Mouse (Mus musculus) intestine, embryonic 15.5 days (tissue): Measurements from ENCODE around the gene 9630041A04Rik. TPM values are rescaled to one million over a fixed set of nuclear protein-coding genes. Genes with fewer than 3 reads are reported as not detected.

Source experiments
- ATAC-seq: fragments of 200-750 bp; cut with Nextera tagmentation; 2 replicates; pipeline ENCODE4 v1.8.0; 2017; ENCODE audit warnings: moderate TSS enrichment, moderate library complexity
- H3K27ac ChIP-seq: fragments of 300-500 bp; sonication (generic); 2 replicates; pipeline ENCODE4 v1.5.1; 2015; ENCODE audit warnings: mild to moderate bottlenecking, inconsistent platforms
- H3K27me3 ChIP-seq: fragments of 300-500 bp; sonication (generic); replicated peaks from 2 replicates; pipeline ENCODE4 v1.6.1; 2015; ENCODE audit warnings: inconsistent platforms
- H3K36me3 ChIP-seq: fragments of 300-500 bp; sonication (generic); 2 replicates; pipeline ENCODE4 v1.6.1; 2015; ENCODE audit warnings: inconsistent platforms
- H3K4me1 ChIP-seq: fragments of 300-500 bp; sonication (generic); replicated peaks from 2 replicates; pipeline ENCODE4 v1.6.1; 2015; ENCODE audit warnings: inconsistent platforms
- H3K4me2 ChIP-seq: fragments of 300-500 bp; sonication (generic); replicated peaks from 2 replicates; pipeline ENCODE4 v1.6.1; 2015; ENCODE audit warnings: mild to moderate bottlenecking, inconsistent platforms
- H3K4me3 ChIP-seq: fragments of 300-500 bp; sonication (generic); replicated peaks from 2 replicates; pipeline ENCODE4 v1.5.1; 2015; ENCODE audit warnings: inconsistent platforms
- H3K9ac ChIP-seq: fragments of 300-500 bp; sonication (generic); 2 replicates; pipeline ENCODE4 v1.6.1; 2015; ENCODE audit warnings: inconsistent platforms
- H3K9me3 ChIP-seq: fragments of 300-500 bp; sonication (generic); 2 replicates; pipeline ENCODE4 v1.6.1; 2016; ENCODE audit warnings: inconsistent platforms
- WGBS: fragments of 180-500 bp; shearing (Covaris S2); methylation state at CpG from one replicate; pipeline ENCODE4 v1.1.7; 2015; 5-methylcytosine and 5-hydroxymethylcytosine counted together
- polyA plus RNA-seq: library from polyadenylated mRNA; unstranded; fragments of >200 nt; fragmentation: Nextera tagmentation; extraction: Ambion mirVana; gene quantifications from 2 replicates; pipeline ENCODE4 v1.2.1, GENCODE M21; 2015

9630041A04Rik gene
- 0.15 TPM in 2 replicates for polyA plus RNA-seq

DNA sequence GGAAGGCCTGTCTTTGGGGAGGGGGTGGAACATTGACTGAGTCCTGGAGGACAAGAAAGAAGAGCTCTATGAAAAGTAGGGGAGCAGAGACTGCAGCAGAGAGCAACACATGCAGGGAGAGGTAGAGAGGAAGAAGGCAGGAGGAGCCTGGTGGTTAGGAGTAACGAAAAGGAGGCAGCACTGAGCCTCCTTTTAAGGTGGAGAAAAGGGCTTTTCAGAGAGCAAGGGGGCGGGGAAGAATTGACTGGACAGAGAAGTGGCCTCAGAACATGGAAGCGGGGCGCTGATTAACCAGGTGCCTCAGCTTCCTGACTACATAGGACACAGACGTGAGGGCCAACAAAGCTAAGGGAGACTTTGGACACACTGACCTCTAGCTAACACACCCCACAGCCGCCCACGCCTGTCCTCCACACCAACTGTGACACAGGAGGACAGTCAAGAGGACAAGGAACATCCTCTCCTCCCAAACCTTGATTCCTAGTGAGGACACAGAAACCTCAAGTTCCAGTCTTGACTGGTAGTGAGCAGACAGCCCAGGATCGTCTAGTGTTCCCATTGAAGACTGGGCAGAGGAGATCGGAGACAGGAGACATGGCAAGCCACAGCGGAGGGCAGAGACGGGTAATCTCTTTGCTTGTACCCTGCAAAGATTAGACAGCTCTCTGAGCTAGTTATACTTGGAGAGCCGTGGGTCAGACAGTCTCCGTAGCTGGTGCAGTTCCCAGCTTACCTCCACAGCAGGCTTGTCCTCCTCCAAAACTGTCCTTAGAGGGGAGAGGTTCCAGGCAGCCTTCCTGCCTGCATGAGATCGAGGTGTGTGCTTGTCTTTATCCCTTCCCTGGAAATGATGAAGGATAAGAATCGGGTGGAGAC is at the start of gene 9630041A04Rik:
Gene 9630041A04Rik (plus strand): TSS at position 246 of the 876 bp plus-strand sequence.
- H3K9ac ChIP-seq = no peak within 1 kb of the TSS
- no peak within 1 kb of the TSS for H3K4me3 ChIP-seq
- 82% methylated on average over 15 of the region's 15 CpGs for WGBS
- no peak within 1 kb of the TSS for H3K27ac ChIP-seq
- no peak within 1 kb of the TSS for H3K4me2 ChIP-seq
- no peaks in the 10 kb centered on the region for H3K27me3 ChIP-seq
- no peaks in the 10 kb centered on the region for H3K36me3 ChIP-seq
- no peak for ATAC-seq
- no peaks in the 10 kb centered on the region for H3K4me1 ChIP-seq
- no peaks in the 10 kb centered on the region for H3K9me3 ChIP-seq

GRCm38 (mm10) chr9:101823896-101824295 is 37.7 kb upstream of the 9630041A04Rik start:
- 88% methylated on average over 7 of the region's 7 CpGs for WGBS
- Histone ChIP-seq H3K9me3 (no peaks in the 10 kb centered on the region), H3K27me3 (no peaks in the 10 kb centered on the region), H3K27ac (no peak overlapping the region), H3K4me2 (no peak overlapping the region), H3K4me3 (no peak overlapping the region), H3K9ac (no peak overlapping the region), H3K4me1 (no peaks in the 10 kb centered on the region), H3K36me3 (no peaks in the 10 kb centered on the region)
- no peak for ATAC-seq

DNA sequence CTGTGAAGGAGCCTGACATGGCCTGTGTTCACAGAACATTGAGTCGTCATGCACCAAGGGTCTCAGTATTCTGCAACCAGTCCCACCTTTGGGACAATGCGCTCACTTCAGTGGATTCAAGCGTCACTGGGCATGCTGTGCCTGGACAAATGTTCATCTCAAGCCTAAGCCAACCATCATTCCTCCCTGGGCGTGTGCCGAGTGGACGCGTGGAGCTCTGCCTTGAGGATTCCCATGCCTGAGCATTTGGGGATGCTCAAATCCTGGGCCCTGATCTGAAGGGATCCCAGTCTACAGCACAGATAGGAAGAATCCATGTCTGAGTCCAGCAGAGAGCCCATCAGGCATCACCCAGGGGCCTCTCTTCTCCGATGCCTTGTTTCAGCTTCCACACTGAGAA is 36.0 kb upstream of the 9630041A04Rik start:
- Histone ChIP-seq H3K27me3 (no peaks in the 10 kb centered on the region), H3K4me3 (no peak overlapping the region), H3K4me1 (no peaks in the 10 kb centered on the region), H3K4me2 (no peak overlapping the region), H3K27ac (no peak overlapping the region), H3K9ac (no peak overlapping the region), H3K36me3 (no peaks in the 10 kb centered on the region), H3K9me3 (no peaks in the 10 kb centered on the region)
- WGBS = 93% methylated on average over 8 of the region's 8 CpGs
- ATAC-seq = no peak

GRCm38 (mm10) chr9:101833619-101834018 is 28.0 kb upstream of the 9630041A04Rik start:
- Histone ChIP-seq H3K27ac (no peak overlapping the region), H3K4me3 (no peak overlapping the region), H3K9me3 (no peaks in the 10 kb centered on the region), H3K27me3 (no peaks in the 10 kb centered on the region), H3K9ac (no peak overlapping the region), H3K4me2 (no peak overlapping the region), H3K4me1 (no peaks in the 10 kb centered on the region), H3K36me3 (no peaks in the 10 kb centered on the region)
- ATAC-seq = no peak
- 73% methylated on average over 2 of the region's 2 CpGs for WGBS

DNA sequence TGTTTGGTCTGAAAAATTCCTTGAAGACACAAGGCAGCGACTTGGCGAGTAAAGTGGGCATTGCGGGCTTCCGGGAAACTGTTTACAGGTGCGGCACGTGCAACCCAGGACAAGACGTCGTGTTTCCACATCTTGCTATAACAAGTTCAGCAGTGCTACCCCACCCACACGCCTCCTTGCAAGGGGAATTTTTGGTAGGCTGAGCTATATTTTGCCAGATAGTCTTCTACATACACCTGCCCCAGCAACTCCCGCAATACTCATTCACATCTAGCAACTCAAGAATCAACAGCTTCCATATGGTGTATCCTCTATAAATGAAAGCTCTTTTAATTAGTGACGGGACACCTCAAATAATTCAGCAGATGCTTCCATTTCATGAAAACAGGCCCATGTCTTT is 20.5 kb upstream of the 9630041A04Rik start:
- no peaks in the 10 kb centered on the region for H3K9me3 ChIP-seq
- no peaks in the 10 kb centered on the region for H3K4me1 ChIP-seq
- 88% methylated on average over 11 of the region's 11 CpGs for WGBS
- no peak overlapping the region for H3K4me2 ChIP-seq
- H3K4me3 ChIP-seq = no peak overlapping the region
- no peak for ATAC-seq
- no peak overlapping the region for H3K27ac ChIP-seq
- H3K9ac ChIP-seq = no peak overlapping the region
- no peaks in the 10 kb centered on the region for H3K36me3 ChIP-seq
- H3K27me3 ChIP-seq = no peaks in the 10 kb centered on the region

- Histone ChIP-seq H3K27me3 (no peaks in the 10 kb centered on the region), H3K4me1 (no peaks in the 10 kb centered on the region), H3K9ac (no peak overlapping the region), H3K27ac (no peak overlapping the region), H3K4me3 (no peak overlapping the region), H3K9me3 (no peaks in the 10 kb centered on the region), H3K36me3 (no peaks in the 10 kb centered on the region), H3K4me2 (no peak overlapping the region)
- 41% methylated on average over 4 of the region's 4 CpGs for WGBS
- ATAC-seq = no peak
These were observed 17.7 kb upstream of the 9630041A04Rik start for GRCm38 (mm10) chr9:101843893-101844292.

DNA sequence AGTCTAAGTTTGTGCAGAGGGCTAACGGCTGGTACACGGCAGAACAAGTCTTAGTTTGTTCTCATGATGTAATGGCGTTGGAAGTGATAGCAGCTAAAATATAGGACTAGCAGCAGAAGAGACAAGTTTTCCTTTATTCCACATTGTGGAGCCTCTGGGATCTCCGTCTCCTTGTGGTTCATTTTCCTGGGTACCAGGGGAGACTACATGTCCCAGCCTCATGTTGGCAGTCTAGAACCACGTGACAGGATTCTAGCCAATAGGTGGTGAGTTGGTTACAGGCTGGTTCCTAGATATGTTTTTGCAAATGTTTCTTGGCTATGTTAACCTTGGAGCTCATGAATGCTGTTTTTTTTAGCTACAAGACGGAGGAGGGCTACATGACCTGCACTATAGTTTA is 15.9 kb upstream of the 9630041A04Rik start:
- ATAC-seq = no peak
- no peak overlapping the region for H3K4me2 ChIP-seq
- no peaks in the 10 kb centered on the region for H3K27me3 ChIP-seq
- H3K36me3 ChIP-seq = no peaks in the 10 kb centered on the region
- H3K27ac ChIP-seq = no peak overlapping the region
- 64% methylated on average over 6 of the region's 6 CpGs for WGBS
- H3K4me1 ChIP-seq = no peaks in the 10 kb centered on the region
- H3K9me3 ChIP-seq = no peaks in the 10 kb centered on the region
- no peak overlapping the region for H3K4me3 ChIP-seq
- H3K9ac ChIP-seq = no peak overlapping the region

GRCm38 (mm10) chr9:101862481-101863065 is 932 bp downstream of the 9630041A04Rik start:
- Histone ChIP-seq H3K9me3 (no peaks in the 10 kb centered on the region), H3K27me3 (no peaks in the 10 kb centered on the region), H3K9ac (no peak overlapping the region), H3K4me2 (no peak overlapping the region), H3K27ac (no peak overlapping the region), H3K4me1 (no peaks in the 10 kb centered on the region), H3K4me3 (no peak overlapping the region), H3K36me3 (no peaks in the 10 kb centered on the region)
- 66% methylated on average over 12 of the region's 12 CpGs for WGBS
- ATAC-seq = no peak

- Histone ChIP-seq H3K4me3 (no peak overlapping the region), H3K4me2 (no peak overlapping the region), H3K9me3 (no peaks in the 10 kb centered on the region), H3K9ac (no peak overlapping the region), H3K27ac (no peak overlapping the region), H3K4me1 (no peaks in the 10 kb centered on the region), H3K27me3 (no peaks in the 10 kb centered on the region), H3K36me3 (no peaks in the 10 kb centered on the region)
- 66% methylated on average over 5 of the region's 5 CpGs for WGBS
- no peak for ATAC-seq
These were observed 1.5 kb downstream of the 9630041A04Rik start for GRCm38 (mm10) chr9:101863130-101863529.

DNA sequence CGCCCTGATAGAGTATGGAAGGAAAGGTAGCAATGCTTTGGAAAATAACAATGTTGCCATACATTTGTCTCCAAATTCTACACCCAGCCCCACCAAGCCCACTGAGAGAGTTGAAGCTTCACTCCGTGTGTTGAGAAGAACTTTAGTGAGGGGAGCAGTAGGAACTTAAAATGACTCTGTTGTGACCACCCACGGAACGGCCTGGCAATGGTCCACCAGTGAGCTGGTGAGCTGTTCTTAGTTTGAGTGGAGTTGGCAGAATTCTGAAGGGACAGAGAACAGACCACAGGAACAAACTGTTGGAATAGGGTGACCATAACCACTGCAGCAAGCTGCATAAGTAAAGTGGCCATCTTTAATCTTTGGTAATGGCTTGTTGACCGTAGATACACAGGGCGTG is 7.0 kb downstream of the 9630041A04Rik start:
- 89% methylated on average over 6 of the region's 6 CpGs for WGBS
- no peaks in the 10 kb centered on the region for H3K27me3 ChIP-seq
- no peak for ATAC-seq
- H3K4me1 ChIP-seq = no peaks in the 10 kb centered on the region
- H3K4me2 ChIP-seq = no peak overlapping the region
- no peaks in the 10 kb centered on the region for H3K9me3 ChIP-seq
- H3K36me3 ChIP-seq = no peaks in the 10 kb centered on the region
- no peak overlapping the region for H3K4me3 ChIP-seq
- H3K9ac ChIP-seq = no peak overlapping the region
- H3K27ac ChIP-seq = no peak overlapping the region

- 59% methylated on average over 4 of the region's 4 CpGs for WGBS
- Histone ChIP-seq H3K4me1 (no peaks in the 10 kb centered on the region), H3K9ac (no peak overlapping the region), H3K9me3 (no peaks in the 10 kb centered on the region), H3K27ac (no peak overlapping the region), H3K4me2 (no peak overlapping the region), H3K27me3 (no peaks in the 10 kb centered on the region), H3K4me3 (no peak overlapping the region), H3K36me3 (no peaks in the 10 kb centered on the region)
- no peak for ATAC-seq
These were observed 8.4 kb downstream of the 9630041A04Rik start for GRCm38 (mm10) chr9:101870034-101870433.

- Histone ChIP-seq H3K4me3 (no peak overlapping the region), H3K4me2 (no peak overlapping the region), H3K9ac (no peak overlapping the region), H3K27me3 (no peaks in the 10 kb centered on the region), H3K36me3 (no peaks in the 10 kb centered on the region), H3K27ac (no peak overlapping the region), H3K4me1 (no peaks in the 10 kb centered on the region), H3K9me3 (no peaks in the 10 kb centered on the region)
- WGBS = 84% methylated on average over 1 of the region's 1 CpGs
- ATAC-seq = no peak
These were observed 13.7 kb downstream of the 9630041A04Rik start for GRCm38 (mm10) chr9:101875306-101875705.
